Mouse (Mus musculus) heart, embryonic 13.5 days (tissue): ENCODE measurements around the gene Ppm1l. TPM values are rescaled to one million over a fixed set of nuclear protein-coding genes. Genes with fewer than 3 reads are reported as not detected.

Source experiments
- ATAC-seq: fragments of 200-750 bp; cut with Nextera tagmentation; 2 replicates; pipeline ENCODE4 v1.8.0; 2017; ENCODE audit warnings: moderate TSS enrichment; ENCODE audit not compliant: insufficient number of reproducible peaks, low FRiP score, low TSS enrichment; ENCODE audit errors: extremely low read depth
- H3K27ac ChIP-seq: fragments of 300-500 bp; sonication (generic); replicated peaks from 2 replicates; pipeline ENCODE4 v1.5.1; 2015; ENCODE audit warnings: moderate library complexity, mild to moderate bottlenecking, inconsistent platforms
- H3K27me3 ChIP-seq: fragments of 300-500 bp; sonication (generic); replicated peaks from 2 replicates; pipeline ENCODE4 v1.6.1; 2015; ENCODE audit warnings: mild to moderate bottlenecking, inconsistent platforms
- H3K36me3 ChIP-seq: fragments of 300-500 bp; sonication (generic); 2 replicates; pipeline ENCODE4 v1.6.1; 2015; ENCODE audit warnings: mild to moderate bottlenecking, inconsistent platforms
- H3K4me1 ChIP-seq: fragments of 300-500 bp; sonication (generic); 2 replicates; pipeline ENCODE4 v1.6.1; 2015; ENCODE audit warnings: inconsistent platforms
- H3K4me2 ChIP-seq: fragments of 300-500 bp; sonication (generic); 2 replicates; pipeline ENCODE4 v1.6.1; 2015; ENCODE audit warnings: inconsistent platforms, mild to moderate bottlenecking, moderate library complexity
- H3K4me3 ChIP-seq: fragments of 300-500 bp; sonication (generic); 2 replicates; pipeline ENCODE4 v1.5.1; 2015; ENCODE audit warnings: moderate library complexity, mild to moderate bottlenecking, inconsistent platforms
- H3K9ac ChIP-seq: fragments of 300-500 bp; sonication (generic); 2 replicates; pipeline ENCODE4 v1.6.1; 2015; ENCODE audit warnings: inconsistent platforms, mild to moderate bottlenecking, moderate library complexity
- H3K9me3 ChIP-seq: fragments of 300-500 bp; sonication (generic); 2 replicates; pipeline ENCODE4 v1.6.1; 2016; ENCODE audit warnings: inconsistent platforms
- WGBS: fragments of 180-500 bp; shearing (Covaris S2); methylation state at CpG from one replicate; pipeline ENCODE4 v1.1.7; 2015; ENCODE audit warnings: mixed read lengths; 5-methylcytosine and 5-hydroxymethylcytosine counted together
- polyA plus RNA-seq: library from polyadenylated mRNA; unstranded; fragments of >200 nt; fragmentation: Nextera tagmentation; extraction: Ambion mirVana; gene quantifications from 2 replicates; pipeline ENCODE4 v1.2.1, GENCODE M21; 2015

Gene Ppm1l
- polyA plus RNA-seq, 1 experiment from 2014 or later = 7.4 TPM

- H3K36me3 ChIP-seq = no peaks in the 10 kb centered on the region
- H3K27me3 ChIP-seq = no peaks in the 10 kb centered on the region
- H3K4me1 ChIP-seq = peaks cover 26% of the 10 kb centered on the region
- no peak overlapping the region for H3K27ac ChIP-seq
- 28% methylated on average over 4 of the region's 4 CpGs for WGBS
- no peak for ATAC-seq
- H3K4me3 ChIP-seq = no peak overlapping the region
- no peaks in the 10 kb centered on the region for H3K9me3 ChIP-seq
- H3K9ac ChIP-seq = no peak overlapping the region
- no peak overlapping the region for H3K4me2 ChIP-seq
Measured at GRCm38 (mm10) chr3:69481835-69482234, 165.2 kb downstream of the Ppm1l start.

- no peak overlapping the region for H3K9ac ChIP-seq
- ATAC-seq = no peak
- no peaks in the 10 kb centered on the region for H3K36me3 ChIP-seq
- H3K4me2 ChIP-seq = no peak overlapping the region
- no peaks in the 10 kb centered on the region for H3K9me3 ChIP-seq
- H3K4me1 ChIP-seq = peaks cover 40% of the 10 kb centered on the region
- no peaks in the 10 kb centered on the region for H3K27me3 ChIP-seq
- 81% methylated on average over 13 of the region's 13 CpGs for WGBS
- no peak overlapping the region for H3K27ac ChIP-seq
- H3K4me3 ChIP-seq = no peak overlapping the region
Measured at GRCm38 (mm10) chr3:69484006-69484574, 167.4 kb downstream of the Ppm1l start.

- Histone ChIP-seq H3K9me3 (no peaks in the 10 kb centered on the region), H3K4me2 (no peak overlapping the region), H3K36me3 (no peaks in the 10 kb centered on the region), H3K27ac (no peak overlapping the region), H3K4me3 (no peak overlapping the region), H3K27me3 (no peaks in the 10 kb centered on the region), H3K9ac (no peak overlapping the region), H3K4me1 (peaks cover 43% of the 10 kb centered on the region)
- WGBS = 63% methylated on average over 4 of the region's 4 CpGs
- no peak for ATAC-seq
Measured at GRCm38 (mm10) chr3:69484582-69484981, 167.9 kb downstream of the Ppm1l start.

GRCm38 (mm10) chr3:69485347-69485746 lies 168.7 kb downstream of the Ppm1l start:
- Histone ChIP-seq H3K27ac (no peak overlapping the region), H3K4me2 (no peak overlapping the region), H3K4me3 (no peak overlapping the region), H3K9me3 (no peaks in the 10 kb centered on the region), H3K9ac (no peak overlapping the region), H3K27me3 (no peaks in the 10 kb centered on the region), H3K36me3 (no peaks in the 10 kb centered on the region), H3K4me1 (peaks cover 43% of the 10 kb centered on the region)
- ATAC-seq = no peak
- WGBS = 83% methylated on average over 3 of the region's 3 CpGs

GRCm38 (mm10) chr3:69485756-69486155 lies 169.1 kb downstream of the Ppm1l start:
- WGBS = 46% methylated on average over 2 of the region's 2 CpGs
- Histone ChIP-seq H3K36me3 (no peaks in the 10 kb centered on the region), H3K9me3 (no peaks in the 10 kb centered on the region), H3K9ac (no peak overlapping the region), H3K27ac (no peak overlapping the region), H3K27me3 (no peaks in the 10 kb centered on the region), H3K4me3 (no peak overlapping the region), H3K4me2 (no peak overlapping the region), H3K4me1 (peaks cover 39% of the 10 kb centered on the region)
- no peak for ATAC-seq

- no peak overlapping the region for H3K27ac ChIP-seq
Measured at GRCm38 (mm10) chr3:69487471-69487870, 170.8 kb downstream of the Ppm1l start.

GRCm38 (mm10) chr3:69489669-69490068 lies 173.0 kb downstream of the Ppm1l start:
- peaks cover 34% of the 10 kb centered on the region for H3K4me1 ChIP-seq
- no peak overlapping the region for H3K4me3 ChIP-seq
- H3K9me3 ChIP-seq = no peaks in the 10 kb centered on the region
- ATAC-seq = no peak
- no peak overlapping the region for H3K27ac ChIP-seq
- no peak overlapping the region for H3K9ac ChIP-seq
- WGBS = 40% methylated on average over 3 of the region's 3 CpGs
- no peaks in the 10 kb centered on the region for H3K36me3 ChIP-seq
- no peaks in the 10 kb centered on the region for H3K27me3 ChIP-seq
- no peak overlapping the region for H3K4me2 ChIP-seq

More at GRCm38 (mm10) chr3:69487471-69487870, 170.8 kb downstream of the Ppm1l start:
- no peaks in the 10 kb centered on the region for H3K9me3 ChIP-seq
- peaks cover 36% of the 10 kb centered on the region for H3K4me1 ChIP-seq
- WGBS = 76% methylated on average over 6 of the region's 6 CpGs
- no peaks in the 10 kb centered on the region for H3K27me3 ChIP-seq
- H3K9ac ChIP-seq = no peak overlapping the region
- H3K4me2 ChIP-seq = no peak overlapping the region
- no peak overlapping the region for H3K4me3 ChIP-seq
- no peak for ATAC-seq
- H3K36me3 ChIP-seq = no peaks in the 10 kb centered on the region

- no peak overlapping the region for H3K9ac ChIP-seq
- peaks cover 27% of the 10 kb centered on the region for H3K4me1 ChIP-seq
- H3K4me2 ChIP-seq = no peak overlapping the region
- no peaks in the 10 kb centered on the region for H3K27me3 ChIP-seq
- H3K9me3 ChIP-seq = no peaks in the 10 kb centered on the region
- no peak overlapping the region for H3K27ac ChIP-seq
- no peak overlapping the region for H3K4me3 ChIP-seq
- ATAC-seq = no peak
- WGBS = 83% methylated on average over 6 of the region's 6 CpGs
- H3K36me3 ChIP-seq = no peaks in the 10 kb centered on the region
Measured at GRCm38 (mm10) chr3:69490981-69491681, 174.5 kb downstream of the Ppm1l start.

GRCm38 (mm10) chr3:69494233-69495010 lies 177.8 kb downstream of the Ppm1l start:
- ATAC-seq = no peak

GRCm38 (mm10) chr3:69497178-69497577 lies 180.5 kb downstream of the Ppm1l start:
- Histone ChIP-seq H3K27me3 (no peaks in the 10 kb centered on the region), H3K9ac (no peak overlapping the region), H3K4me2 (no peak overlapping the region), H3K36me3 (no peaks in the 10 kb centered on the region), H3K9me3 (no peaks in the 10 kb centered on the region), H3K27ac (no peak overlapping the region), H3K4me1 (peaks cover 9% of the 10 kb centered on the region), H3K4me3 (no peak overlapping the region)
- 75% methylated on average over 3 of the region's 3 CpGs for WGBS
- no peak for ATAC-seq

More at GRCm38 (mm10) chr3:69494233-69495010, 177.8 kb downstream of the Ppm1l start:
- no peaks in the 10 kb centered on the region for H3K36me3 ChIP-seq
- H3K4me3 ChIP-seq = no peak overlapping the region
- no peak overlapping the region for H3K9ac ChIP-seq
- H3K27me3 ChIP-seq = no peaks in the 10 kb centered on the region
- H3K4me1 ChIP-seq = peaks cover 9% of the 10 kb centered on the region
- no peaks in the 10 kb centered on the region for H3K9me3 ChIP-seq
- H3K4me2 ChIP-seq = no peak overlapping the region
- 65% methylated on average over 4 of the region's 4 CpGs for WGBS
- no peak overlapping the region for H3K27ac ChIP-seq

GRCm38 (mm10) chr3:69502009-69502408 lies 185.3 kb downstream of the Ppm1l start:
- 20% methylated on average over 6 of the region's 6 CpGs for WGBS
- Histone ChIP-seq H3K4me1 (peaks cover 13% of the 10 kb centered on the region), H3K9me3 (no peaks in the 10 kb centered on the region), H3K27ac (no peak overlapping the region), H3K36me3 (no peaks in the 10 kb centered on the region), H3K27me3 (no peaks in the 10 kb centered on the region), H3K4me2 (no peak overlapping the region), H3K4me3 (no peak overlapping the region), H3K9ac (no peak overlapping the region)
- ATAC-seq = no peak
